Mouse (Mus musculus) embryonic facial prominence, embryonic 11.5 days (tissue): ENCODE measurements around the gene Eif4a2. TPM values are rescaled to one million over a fixed set of nuclear protein-coding genes. Genes with fewer than 3 reads are reported as not detected.

Source experiments
- microRNA-seq: library from miRNA; unstranded; fragments of <30 nt; microRNA quantifications from one replicate; pipeline ENCODE4, GENCODE M21; 2016; ENCODE audit warnings: borderline number of aligned reads
- polyA plus RNA-seq: library from polyadenylated mRNA; unstranded; fragments of >200 nt; fragmentation: Nextera tagmentation; extraction: Ambion mirVana; gene quantifications from 2 replicates; pipeline ENCODE4 v1.2.1, GENCODE M21; 2014

The Eif4a2 gene
- polyA plus RNA-seq, 1 experiment from 2014 or later = 280 TPM

Small RNA genes lying within 50 kb of the gene (microRNA-seq; reads per million reads assigned to microRNA genes)
- gene Gm49346 = 1.4 reads per million

Other genes with a start within 250 kb of the Eif4a2 start
- gene Tbccd1, start 249.8 kb upstream of the Eif4a2 start, polyA plus RNA-seq = 37.9 and 40.6 TPM in 2 replicates
- gene Dnajb11, start 249.6 kb upstream of the Eif4a2 start, polyA plus RNA-seq = 111 and 115 TPM in 2 replicates
- gene Ahsg, start 216.2 kb upstream of the Eif4a2 start, polyA plus RNA-seq = 0.17 TPM in 1 of 2 replicates, not detected in the other
- gene Fetub, start 189.1 kb upstream of the Eif4a2 start, polyA plus RNA-seq = 0.25 TPM in 1 of 2 replicates, not detected in the other
- not detected in 2 replicates for gene Hrg, start 156.4 kb upstream of the Eif4a2 start, polyA plus RNA-seq
- gene Kng2, start 78.0 kb upstream of the Eif4a2 start, polyA plus RNA-seq = not detected in 2 replicates
- not detected in 2 replicates for gene Kng1, start 49.6 kb upstream of the Eif4a2 start, polyA plus RNA-seq
- 235 and 245 TPM in 2 replicates for gene Rfc4, start 20.3 kb downstream of the Eif4a2 start, polyA plus RNA-seq
- gene Adipoq, start 39.1 kb downstream of the Eif4a2 start, polyA plus RNA-seq = 0.17 TPM in 1 of 2 replicates, not detected in the other
- 34.9 and 36.6 TPM in 2 replicates for gene St6gal1, start 117.3 kb downstream of the Eif4a2 start, polyA plus RNA-seq